Mouse (Mus musculus) E14TG2a.4 (cell line): ENCODE measurements at regions not wholly inside any gene's neighbourhood (a gene's known extent, or its start where the extent isn't known, plus 50 kb on each side); places are given as distances from the start of the nearest gene placed in this dataset.

Source experiments
- CTCF ChIP-seq: conservative IDR thresholded peaks from 2 replicates; pipeline ENCODE4 v1.5.1; 2014; ENCODE audit warnings: low read length
- NANOG ChIP-seq: IDR thresholded peaks from 2 replicates; pipeline ENCODE4 v1.6.1; 2014; ENCODE audit warnings: borderline replicate concordance, low read length, mixed read lengths
- POU5F1 ChIP-seq: IDR thresholded peaks from 2 replicates; pipeline ENCODE4 v1.6.1; 2014; ENCODE audit warnings: low read length, borderline replicate concordance

GRCm38 (mm10) chr2:59406976-59407375, 77.5 kb upstream of the Dapl1 start:
- TF ChIP-seq CTCF (no peak), NANOG (no peak), POU5F1 (no peak)
